Mouse (Mus musculus) yolk sac, embryonic 10.5 days (tissue): ENCODE results near the gene Pmel.
"Not testable (repeated sequence)": the region's sequence is repeated elsewhere in the genome, so short reads cannot be mapped to it uniquely, and the experiment has no call there.

Experiments used
- DNase-seq: peaks from one replicate; pipeline ENCODE4 v3.0.0-alpha.2; 2017; ENCODE audit warnings: low spot score

Pmel gene

GRCm38 (mm10) chr10:128702328-128703007 lies 1.5 kb upstream of the Pmel start:
- DNase-seq, result peak; percentile 31

GRCm38 (mm10) chr10:128704491-128705316 lies 709 bp downstream of the Pmel start, which contains the start of gene Cdk2:
TSS of gene Cdk2 (minus strand) at chr10:128705031.
- peak; percentile 95 for DNase-seq

- DNase-seq, result no peak
Measured at GRCm38 (mm10) chr10:128705317-128705693, 1.3 kb downstream of the Pmel start.

GRCm38 (mm10) chr10:128711318-128711717 lies 7.3 kb downstream of the Pmel start:
- not testable (repeated sequence) for DNase-seq

- no peak for DNase-seq
Measured at GRCm38 (mm10) chr10:128715559-128716537, 11.9 kb downstream of the Pmel start.

- not testable (repeated sequence) for DNase-seq
Measured at GRCm38 (mm10) chr10:128725466-128725865, 21.5 kb downstream of the Pmel start.

GRCm38 (mm10) chr10:128728059-128728458 lies 24.1 kb downstream of the Pmel start:
- no peak for DNase-seq

GRCm38 (mm10) chr10:128731002-128731433 lies 27.0 kb downstream of the Pmel start:
- DNase-seq, result peak; percentile 35

- DNase-seq, result no peak
Measured at GRCm38 (mm10) chr10:128731992-128732391, 28.0 kb downstream of the Pmel start.

- DNase-seq, result peak; percentile 29
Measured at GRCm38 (mm10) chr10:128737435-128737834, 33.4 kb downstream of the Pmel start.

GRCm38 (mm10) chr10:128740296-128740695 lies 36.3 kb downstream of the Pmel start:
- DNase-seq, result no peak

- no peak for DNase-seq
Measured at GRCm38 (mm10) chr10:128742616-128743015, 38.6 kb downstream of the Pmel start.

- DNase-seq, result no peak
Measured at GRCm38 (mm10) chr10:128743235-128743634, 39.2 kb downstream of the Pmel start.

GRCm38 (mm10) chr10:128743791-128744191 lies 39.8 kb downstream of the Pmel start:
- peak; percentile 73 for DNase-seq

GRCm38 (mm10) chr10:128744211-128744610 lies 40.2 kb downstream of the Pmel start:
- no peak for DNase-seq

- no peak for DNase-seq
Measured at GRCm38 (mm10) chr10:128744680-128745601, 40.9 kb downstream of the Pmel start, which contains the start of gene Dgka. TSS of gene Dgka (minus strand) at chr10:128744855.

- DNase-seq, result no peak
Measured at GRCm38 (mm10) chr10:128745946-128746613, 42.1 kb downstream of the Pmel start.

GRCm38 (mm10) chr10:128746972-128747645 lies 43.1 kb downstream of the Pmel start:
- no peak for DNase-seq

GRCm38 (mm10) chr10:128747646-128748251 lies 43.8 kb downstream of the Pmel start, which contains the start of gene Pym1:
TSS of gene Pym1 (plus strand) at chr10:128747889.
- DNase-seq, result peak; percentile 88
